In the genomic region with DNA sequence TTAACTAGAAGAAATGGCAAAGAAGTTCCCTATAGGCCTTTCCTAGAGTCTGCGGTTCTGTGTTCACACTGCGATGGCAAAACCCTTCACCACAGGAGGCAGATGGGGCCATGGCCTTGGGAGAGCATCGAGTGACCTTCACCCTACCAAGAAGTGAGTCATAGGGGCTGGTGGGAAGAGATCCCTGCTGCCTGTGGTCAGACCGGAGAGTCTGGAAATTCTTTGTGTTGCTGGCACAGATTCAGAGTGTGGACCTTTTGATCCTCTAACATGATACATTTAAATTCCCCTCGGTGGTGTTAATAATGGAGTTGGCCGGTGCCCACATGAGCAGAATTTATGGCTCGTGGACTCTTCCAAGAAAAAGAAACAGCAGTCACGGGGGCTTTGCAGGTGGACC, we compare ENCODE assay signal across 20 mouse cellular contexts. TPM values are rescaled to one million over a fixed set of nuclear protein-coding genes. Genes with fewer than 3 reads are reported as not detected.
DNase-seq lines count a peak whose midpoint lies in the region; ATAC-seq and TF ChIP-seq lines count a peak whose summit lies in the region.
"Had no signal": no experiment of that assay in that cellular context is flagged by ENCODE, and none has a peak within 500 bp of the region (broad histone marks: within the 10 kb centered on the region; RNA-seq: fewer than 3 reads in every experiment).

No protein-coding gene starts in this region.

- 56% methylated on average over 8 of the region's 8 CpGs for WGBS in embryonic facial prominence, embryonic 14.5 days
- WGBS in embryonic facial prominence, embryonic 10.5 days = 92% methylated on average over 8 of the region's 8 CpGs
- WGBS in limb, embryonic 14.5 days = 51% methylated on average over 8 of the region's 8 CpGs
- 80% methylated on average over 8 of the region's 8 CpGs for WGBS in forebrain, embryonic 16.5 days

- H3K9ac ChIP-seq in embryonic facial prominence, embryonic 14.5 days (ENCODE audit: low read depth, low read length) = no peak overlapping the region
- H3K9ac ChIP-seq in limb, embryonic 14.5 days (ENCODE audit: low read depth, low read length, severe bottlenecking) = no peak overlapping the region
- no peak overlapping the region for H3K9ac ChIP-seq in forebrain, embryonic 16.5 days (replicated peaks; ENCODE audit: low read depth, low read length)
- H3K9ac ChIP-seq: forebrain, embryonic 15.5 days; heart, embryonic 12.5 days; hindbrain, embryonic 14.5 days had no signal

- H3K4me2 ChIP-seq in embryonic facial prominence, embryonic 14.5 days (ENCODE audit: low read depth, low read length) = no peak overlapping the region
- H3K4me2 ChIP-seq in limb, embryonic 14.5 days (replicated peaks; ENCODE audit: low read depth, low read length, severe bottlenecking) = no peak overlapping the region
- no peak overlapping the region for H3K4me2 ChIP-seq in forebrain, embryonic 16.5 days (ENCODE audit: low read length)
- H3K4me2 ChIP-seq: forebrain, embryonic 15.5 days; heart, embryonic 12.5 days; hindbrain, embryonic 14.5 days had no signal

- peaks cover 37% of the 10 kb centered on the region for H3K4me1 ChIP-seq in embryonic facial prominence, embryonic 14.5 days (ENCODE audit: control insufficient read depth, insufficient read depth, low read length)
- H3K4me1 ChIP-seq in embryonic facial prominence, embryonic 10.5 days = peaks cover 36% of the 10 kb centered on the region
- peaks cover 38% of the 10 kb centered on the region for H3K4me1 ChIP-seq in limb, embryonic 14.5 days (ENCODE audit: control insufficient read depth, insufficient read depth, low read length)
- H3K4me1 ChIP-seq in forebrain, embryonic 16.5 days (replicated peaks; ENCODE audit: control insufficient read depth, insufficient read depth, low read length) = no peaks in the 10 kb centered on the region
- H3K4me1 ChIP-seq: forebrain, embryonic 15.5 days had no signal

- CTCF ChIA-PET in Patski (lab: Charles Lee) = no interaction called here

- peak; percentile 31 for DNase-seq in embryonic facial prominence, embryonic 14.5 days (ENCODE audit: low spot score)
- no peak for DNase-seq in embryonic facial prominence, embryonic 10.5 days (ENCODE audit: low spot score)
- peak; percentile 16 for DNase-seq in ovary, adult 18-20 months (ENCODE audit: low spot score)
- no peak for DNase-seq in ovary, postnatal 14 days (ENCODE audit: low spot score)
- DNase-seq in Patski (ENCODE audit: low read depth, low spot score) = peak; percentile 87
- peak; percentile 37 for DNase-seq in limb, embryonic 14.5 days (ENCODE audit: low spot score)
- no peak for DNase-seq in urinary bladder, adult 2 months (ENCODE audit: low spot score)
- DNase-seq: B cell, adult 2 months; cerebellum, adult 2 months; cerebellum, postnatal 10 days; gastrocnemius, postnatal 14 days; heart, adult 2 months had no signal

- TF ChIP-seq POLR2A in limb, embryonic 14.5 days (IDR thresholded peaks at IDR 0.05; ENCODE audit: borderline replicate concordance, extremely low read depth, insufficient read depth, insufficient read length) = no peak

- ATAC-seq in embryonic facial prominence, embryonic 14.5 days (ENCODE audit: low read depth) = 0 out of 2 replicates have a peak, but pooled peaks have one; percentile 28
- ATAC-seq in Patski = peak; percentile 70
- ATAC-seq in limb, embryonic 14.5 days (ENCODE audit: low FRiP score, low read depth) = no peak
- no peak for ATAC-seq in forebrain, embryonic 16.5 days
- ATAC-seq: CD4-positive, CD25-positive, alpha-beta regulatory T cell, adult 4 months; forebrain, embryonic 15.5 days; intestine, embryonic 16.5 days had no signal

- TF ChIP-seq CTCF in Patski (IDR thresholded peaks at IDR 0.05) = no peak

- in situ Hi-C loops in Patski (cut with MboI; ENCODE audit: low pct_unique_long_range_greater_than_20kb) = no loop called here

- no peaks in the 10 kb centered on the region for H3K9me3 ChIP-seq in embryonic facial prominence, embryonic 14.5 days (ENCODE audit: control insufficient read depth, low read length)
- no peaks in the 10 kb centered on the region for H3K9me3 ChIP-seq in embryonic facial prominence, embryonic 10.5 days
- no peaks in the 10 kb centered on the region for H3K9me3 ChIP-seq in limb, embryonic 14.5 days (ENCODE audit: control insufficient read depth, low read length)
- no peaks in the 10 kb centered on the region for H3K9me3 ChIP-seq in forebrain, embryonic 16.5 days (ENCODE audit: control insufficient read depth, low read length)
- H3K9me3 ChIP-seq: forebrain, embryonic 15.5 days; heart, embryonic 12.5 days; hindbrain, embryonic 10.5 days had no signal

- H3K4me3 ChIP-seq in embryonic facial prominence, embryonic 14.5 days (ENCODE audit: low read depth, low read length) = no peak overlapping the region
- H3K4me3 ChIP-seq in embryonic facial prominence, embryonic 10.5 days = no peak overlapping the region
- H3K4me3 ChIP-seq in limb, embryonic 14.5 days (replicated peaks; ENCODE audit: low read length) = no peak overlapping the region
- no peak overlapping the region for H3K4me3 ChIP-seq in forebrain, embryonic 16.5 days (replicated peaks; ENCODE audit: low read length)
- H3K4me3 ChIP-seq: forebrain, embryonic 15.5 days; heart, adult 2 months; heart, embryonic 12.5 days; hindbrain, embryonic 10.5 days had no signal

- no peaks in the 10 kb centered on the region for H3K36me3 ChIP-seq in embryonic facial prominence, embryonic 14.5 days (ENCODE audit: control insufficient read depth, insufficient read depth, low read length)
- peaks cover 11% of the 10 kb centered on the region for H3K36me3 ChIP-seq in embryonic facial prominence, embryonic 10.5 days (replicated peaks)
- no peaks in the 10 kb centered on the region for H3K36me3 ChIP-seq in limb, embryonic 14.5 days (ENCODE audit: control insufficient read depth, insufficient read depth, low read length)
- H3K36me3 ChIP-seq in forebrain, embryonic 16.5 days (ENCODE audit: control insufficient read depth, insufficient read depth) = no peaks in the 10 kb centered on the region
- H3K36me3 ChIP-seq: forebrain, embryonic 15.5 days; G1E; heart, embryonic 12.5 days; hindbrain, embryonic 10.5 days had no signal

- no peak overlapping the region for H3K27ac ChIP-seq in embryonic facial prominence, embryonic 14.5 days (replicated peaks; ENCODE audit: low read depth, low read length)
- H3K27ac ChIP-seq in embryonic facial prominence, embryonic 10.5 days (replicated peaks) = no peak overlapping the region
- H3K27ac ChIP-seq in limb, embryonic 14.5 days (replicated peaks; ENCODE audit: low read depth, low read length) = no peak overlapping the region
- H3K27ac ChIP-seq in forebrain, embryonic 16.5 days (ENCODE audit: low read length) = no peak overlapping the region
- H3K27ac ChIP-seq: forebrain, embryonic 15.5 days; heart, adult 2 months; hindbrain, embryonic 10.5 days; hindbrain, embryonic 14.5 days had no signal

- POLR2A ChIA-PET in Patski (lab: Charles Lee) = no interaction called here

- H3K27me3 ChIP-seq in embryonic facial prominence, embryonic 14.5 days (replicated peaks; ENCODE audit: control insufficient read depth, insufficient read depth, low read length) = no peaks in the 10 kb centered on the region
- H3K27me3 ChIP-seq in embryonic facial prominence, embryonic 10.5 days (replicated peaks; ENCODE audit: low read depth, poor library complexity, severe bottlenecking) = no peaks in the 10 kb centered on the region
- no peaks in the 10 kb centered on the region for H3K27me3 ChIP-seq in Patski
- no peaks in the 10 kb centered on the region for H3K27me3 ChIP-seq in limb, embryonic 14.5 days (ENCODE audit: control insufficient read depth, insufficient read depth, low read length)
- no peaks in the 10 kb centered on the region for H3K27me3 ChIP-seq in forebrain, embryonic 16.5 days (replicated peaks; ENCODE audit: control insufficient read depth, insufficient read depth, low read length)
- H3K27me3 ChIP-seq: forebrain, embryonic 15.5 days; heart, embryonic 12.5 days had no signal

RNA-seq across cellular contexts. Expression of a gene that starts 49.5 kb away (rescaled TPM):
- polyA plus RNA-seq in embryonic facial prominence, embryonic 14.5 days (2014; fragmentation: Nextera tagmentation; extraction: Ambion mirVana) = 10.9 and 12.4 TPM in 2 replicates
- polyA plus RNA-seq in embryonic facial prominence, embryonic 10.5 days (2016; fragmentation: Nextera tagmentation; extraction: Ambion mirVana) = 19.4 and 19.9 TPM in 2 replicates
- polyA plus RNA-seq in Patski (2021) = not detected
- polyA plus RNA-seq in limb, embryonic 14.5 days (2012; rRNA removed) = 18.6 and 19.4 TPM in 2 replicates
- 21.5 and 25.0 TPM in 2 replicates for polyA plus RNA-seq in limb, embryonic 14.5 days (2014; fragmentation: Nextera tagmentation; extraction: Ambion mirVana)
- 4.7 and 6.8 TPM in 2 replicates for polyA plus RNA-seq in forebrain, embryonic 16.5 days (2015; fragmentation: Nextera tagmentation; extraction: Ambion mirVana)
- 19.7 and 20.6 TPM in 2 replicates for polyA plus RNA-seq in urinary bladder, adult 2 months (2012; rRNA removed)
- polyA plus RNA-seq: CD4-positive, CD25-positive, alpha-beta regulatory T cell, adult 4 months; G1E had no signal

Comparison
In these comparisons a context has a peak if more than half of its experiments do, and no peak if none do; other contexts are left out.
1. DNase-seq: peak in embryonic facial prominence, embryonic 14.5 days (single experiment), ovary, adult 18-20 months (single experiment), Patski (single experiment) and limb, embryonic 14.5 days (single experiment); none in embryonic facial prominence, embryonic 10.5 days (single experiment), ovary, postnatal 14 days (single experiment) and urinary bladder, adult 2 months (single experiment).
2. ATAC-seq: peak in embryonic facial prominence, embryonic 14.5 days (single experiment) and Patski (single experiment); none in limb, embryonic 14.5 days (single experiment) and forebrain, embryonic 16.5 days (single experiment).